Mouse (Mus musculus) CH12.LX (cell line): Measurements from ENCODE around the gene Tnfrsf19.

Source experiments
- CHD2 ChIP-seq: IDR thresholded peaks from 2 replicates; pipeline ENCODE4 v1.6.1; 2011; ENCODE audit warnings: low read length, improper control_type of control experiment
- CTCF ChIP-seq, 2 experiments: IDR thresholded peaks in 1 of 2; conservative IDR thresholded peaks in 1 of 2; 2 replicates each; pipeline ENCODE4 v1.5.1; 2011 to 2012; ENCODE audit warnings: low read depth in 2 of 2, low read length in 2 of 2, improper control_type of control experiment in 1 of 2, inconsistent platforms in 1 of 2, mild to moderate bottlenecking in 1 of 2, moderate library complexity in 1 of 2
- E2F4 ChIP-seq: IDR thresholded peaks from 2 replicates; pipeline ENCODE4 v1.6.1; 2011; ENCODE audit warnings: low read depth, low read length, improper control_type of control experiment; ENCODE audit not compliant: insufficient replicate concordance
- EP300 ChIP-seq: IDR thresholded peaks from 2 replicates; pipeline ENCODE4 v1.6.1; 2011; ENCODE audit warnings: low read length, improper control_type of control experiment
- HCFC1 ChIP-seq: IDR thresholded peaks from 2 replicates; pipeline ENCODE4 v1.6.1; 2012; ENCODE audit warnings: low read depth, mild to moderate bottlenecking, inconsistent platforms, low read length, improper control_type of control experiment
- POLR2A ChIP-seq: IDR thresholded peaks from 2 replicates; pipeline ENCODE4 v1.6.1; 2011; ENCODE audit warnings: low read depth, mild to moderate bottlenecking, improper control_type of control experiment, low read length
- POLR2AphosphoS2 ChIP-seq: IDR thresholded peaks from 2 replicates; pipeline ENCODE4 v1.6.1; 2011; ENCODE audit warnings: low read depth, low read length, improper control_type of control experiment
- SIN3A ChIP-seq: IDR thresholded peaks from 2 replicates; pipeline ENCODE4 v1.6.1; 2012; ENCODE audit warnings: low read length, improper control_type of control experiment, inconsistent platforms
- USF2 ChIP-seq: conservative IDR thresholded peaks from 2 replicates; pipeline ENCODE4 v1.6.1; 2011; ENCODE audit warnings: low read depth, low read length, improper control_type of control experiment

DNA sequence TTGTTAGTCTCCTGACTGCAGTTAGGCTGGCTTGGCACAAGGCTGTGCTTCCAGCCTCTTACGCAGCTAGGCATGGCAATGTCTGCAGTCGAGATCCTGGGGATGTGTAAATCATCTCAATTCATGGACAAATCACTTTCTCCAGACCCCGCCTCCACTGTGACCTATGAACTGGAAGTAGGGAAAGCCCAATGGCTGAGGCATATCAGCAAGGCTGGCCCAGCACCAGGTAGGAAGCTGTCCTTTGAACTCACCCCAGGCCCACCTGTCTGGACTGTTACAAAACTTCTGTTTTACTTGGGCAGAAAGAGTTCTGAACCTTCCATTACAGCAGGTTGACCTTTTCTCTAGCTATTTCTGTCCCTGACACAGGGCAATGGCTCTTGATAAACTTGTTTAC is 70.6 kb downstream of the Tnfrsf19 start:
- TF ChIP-seq USF2 (no peak), EP300 (no peak), SIN3A (no peak), POLR2A (no peak), CTCF (conservative IDR thresholded peaks at IDR 0.05 in 1 of 2, IDR thresholded peaks at IDR 0.05 in 1 of 2; ENCODE audit: low read depth in 2 of 2, low read length in 2 of 2) (no peak), POLR2AphosphoS2 (no peak), E2F4 (no peak), CHD2 (no peak), HCFC1 (no peak)
